Mouse (Mus musculus) ovary, postnatal 10 days (tissue): Measurements from ENCODE around the gene Fbxo41.
A peak's percentile ranks its signal among the peaks of the same experiment; 100 is the strongest.

ENCODE experiments used
- DNase-seq: peaks from one replicate; pipeline ENCODE4 v3.0.0; 2022; ENCODE audit warnings: low spot score

The Fbxo41 gene

GRCm38 (mm10) chr6:85502911-85503250 lies at the start of gene Fbxo41:
Fbxo41 (minus strand) TSS chr6:85502994.
- DNase-seq = no peak

- DNase-seq = no peak
Measured at GRCm38 (mm10) chr6:85547642-85548041, 44.8 kb upstream of the Fbxo41 start.

DNA sequence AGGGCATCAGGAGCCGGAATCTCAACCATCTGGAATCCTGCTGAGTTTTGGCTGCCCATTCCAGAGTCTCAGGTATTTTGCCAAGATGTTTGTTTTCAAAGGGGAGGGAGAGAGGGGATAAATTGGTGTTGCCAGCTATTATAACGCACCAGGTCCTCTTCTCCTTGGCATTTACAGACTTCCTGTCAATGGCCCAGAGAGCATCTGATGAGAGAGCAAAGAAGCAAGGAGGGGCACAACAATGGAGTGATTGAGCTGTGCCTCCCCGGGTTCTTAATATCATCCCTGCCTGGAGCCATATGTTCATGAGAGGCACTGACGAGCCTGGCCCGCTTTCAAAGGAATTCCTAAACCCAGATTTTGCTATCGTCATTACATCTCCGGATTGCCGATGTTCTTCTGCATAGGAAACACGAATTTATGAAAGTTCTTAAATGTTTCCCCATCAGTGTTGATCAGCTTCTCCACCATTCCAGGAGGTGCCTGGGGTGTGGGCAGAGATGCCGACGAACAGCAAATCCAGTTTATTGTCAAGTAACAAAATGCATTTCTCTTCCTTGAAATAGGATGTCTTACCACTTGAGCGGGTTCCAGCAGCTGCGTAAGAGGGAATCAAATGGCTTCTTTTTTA lies 41.6 kb upstream of the Fbxo41 start:
- no peak for DNase-seq

DNA sequence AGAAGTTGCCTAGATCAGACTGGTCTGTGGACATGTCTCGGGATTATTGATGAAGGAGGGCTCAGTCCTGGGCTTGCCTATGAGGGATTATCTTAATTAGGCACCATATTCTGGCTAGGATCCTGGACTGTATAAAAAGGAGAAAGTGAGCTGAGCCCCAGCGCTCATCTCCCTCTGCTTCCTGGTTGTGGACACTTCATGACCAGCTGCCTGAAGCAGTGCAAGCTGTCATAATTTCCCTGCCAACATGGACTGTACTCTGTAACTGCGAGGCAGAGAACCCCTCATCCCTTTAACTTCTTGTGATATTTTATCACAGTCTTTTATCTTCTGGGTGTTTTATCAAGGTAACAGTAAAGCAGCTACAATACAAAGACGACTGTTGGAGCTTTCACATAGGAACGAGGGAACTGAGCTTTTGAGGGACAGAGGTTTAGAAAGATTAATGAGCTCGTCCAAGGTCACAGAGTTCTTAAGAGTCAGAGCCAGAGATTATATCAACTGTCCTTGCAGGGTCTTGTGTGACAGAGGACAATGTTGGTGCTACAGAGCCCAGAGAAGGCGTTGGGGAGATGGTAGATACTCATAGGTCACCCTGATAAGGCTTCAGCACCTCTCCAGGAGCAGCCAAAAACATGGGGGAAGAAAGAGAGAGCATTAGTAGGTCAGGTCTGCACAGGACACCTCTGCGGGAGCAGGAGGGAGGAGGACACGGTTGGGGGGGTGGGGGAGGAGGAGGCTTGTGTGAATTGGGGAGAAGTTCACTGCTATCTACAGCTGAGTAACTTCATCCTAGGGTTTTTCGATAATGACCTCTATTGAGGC lies 40.8 kb upstream of the Fbxo41 start:
- DNase-seq = no peak

DNA sequence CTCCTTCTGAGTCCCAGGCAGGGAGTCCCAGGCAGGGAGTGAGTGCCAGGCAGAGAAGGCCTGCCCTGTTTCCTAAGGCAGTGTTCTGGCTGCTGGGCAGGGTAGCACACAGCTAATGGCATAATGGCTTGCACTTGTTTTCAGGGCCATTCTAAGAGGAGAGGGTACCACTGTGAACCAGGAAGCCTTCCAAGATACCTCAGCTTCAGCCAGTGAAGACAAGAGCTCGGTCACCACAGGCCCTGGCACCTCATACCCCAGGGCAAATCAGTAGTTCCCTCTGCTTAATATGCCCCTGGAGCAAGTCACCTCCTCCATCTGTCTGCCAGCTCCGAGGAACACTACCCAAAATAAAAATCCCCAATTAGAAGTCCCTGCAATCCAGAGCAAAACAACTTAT lies 20.0 kb upstream of the Fbxo41 start:
- DNase-seq = no peak

DNA sequence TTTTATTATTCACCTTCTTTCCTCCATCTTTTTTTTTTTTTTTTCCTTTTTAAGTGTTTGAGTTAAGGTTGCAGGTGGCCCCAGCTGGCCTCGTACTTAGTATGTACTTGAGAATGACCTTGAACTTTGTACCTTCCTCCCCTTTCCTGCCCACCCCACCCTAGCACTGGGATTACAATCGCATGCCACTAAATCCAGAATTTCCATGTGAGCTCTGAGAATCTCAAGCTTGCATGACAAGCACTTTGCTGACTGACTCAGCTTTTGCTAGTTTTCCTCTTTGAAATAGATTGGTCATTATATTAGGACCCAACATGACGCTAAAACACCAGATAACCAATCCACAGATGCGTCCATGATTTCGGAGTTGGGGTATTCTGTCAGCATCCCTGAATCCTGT lies 19.2 kb upstream of the Fbxo41 start:
- no peak for DNase-seq

GRCm38 (mm10) chr6:85518091-85518693 lies 15.4 kb upstream of the Fbxo41 start:
- no peak for DNase-seq

- DNase-seq = no peak
Measured at GRCm38 (mm10) chr6:85515941-85516340, 13.1 kb upstream of the Fbxo41 start.

DNA sequence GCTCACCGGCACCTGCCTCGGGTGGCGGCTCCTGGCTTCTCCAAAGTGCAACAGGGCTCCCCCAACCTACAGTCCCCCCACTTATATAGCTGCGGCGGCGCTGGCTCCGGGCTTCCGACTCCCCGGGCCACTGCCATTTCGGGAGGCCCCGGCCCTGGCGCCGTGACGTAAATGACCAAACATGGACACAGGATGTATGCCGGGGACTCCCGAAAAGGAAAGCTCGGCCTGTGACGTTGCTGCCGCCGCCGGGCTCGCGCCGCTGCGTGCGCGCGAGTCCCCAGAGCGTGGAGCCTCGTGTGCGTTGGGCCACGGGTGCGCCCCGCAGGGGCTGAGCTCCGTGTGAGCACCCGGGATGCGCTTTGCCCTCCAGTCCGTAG lies 10.7 kb upstream of the Fbxo41 start, which contains the start of gene Egr4:
TSS of gene Egr4 (minus strand) at position 59 of the 380 bp plus-strand sequence.
- no peak for DNase-seq

DNA sequence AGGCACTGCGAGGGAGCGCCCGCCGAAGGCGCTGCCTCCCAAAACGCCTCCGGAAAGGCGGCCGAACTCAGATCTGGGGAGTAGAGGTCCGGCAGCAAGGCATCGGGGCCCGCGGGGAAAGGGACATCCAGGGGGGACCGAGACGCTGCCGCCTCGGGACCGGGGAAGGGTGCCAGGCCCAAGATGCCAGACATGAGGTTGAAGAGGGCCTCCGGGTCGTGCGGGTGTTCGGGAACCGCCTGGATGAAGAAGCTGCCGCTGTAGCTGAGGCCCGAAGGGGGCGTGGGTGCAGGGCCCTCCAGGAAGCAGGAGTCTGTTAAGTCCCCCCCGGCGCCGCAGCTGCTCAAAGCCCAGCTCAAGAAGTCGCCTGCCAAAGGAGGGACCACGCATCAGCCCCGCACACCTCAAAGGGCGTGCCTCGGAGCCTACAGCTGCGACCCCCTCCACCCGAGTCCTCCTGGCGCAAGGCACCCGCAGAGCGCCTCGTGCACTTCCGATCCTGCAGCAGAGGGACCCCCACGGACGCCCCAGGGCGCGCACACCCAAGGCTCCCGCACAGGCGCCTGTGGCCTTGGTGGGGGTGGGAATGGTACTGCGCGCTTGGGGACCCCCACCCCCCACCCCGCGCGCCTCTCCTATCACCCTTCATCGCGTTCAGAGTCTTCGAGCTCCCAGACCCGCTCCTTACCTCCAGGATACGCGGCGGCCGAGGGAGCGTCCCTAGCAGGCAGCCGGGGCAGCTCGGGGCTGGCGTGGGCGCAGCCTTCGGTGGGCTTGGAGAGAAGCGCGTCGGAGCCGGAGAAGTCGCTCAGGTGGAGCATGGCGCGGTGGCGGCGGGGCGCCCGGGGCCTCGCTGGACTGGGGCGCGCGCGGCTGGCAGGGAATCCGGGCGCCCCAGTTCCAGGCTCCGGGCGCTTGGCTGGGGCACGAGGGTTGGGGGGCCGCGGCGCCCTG lies 10.1 kb upstream of the Fbxo41 start:
- DNase-seq = no peak

GRCm38 (mm10) chr6:85512056-85512440 lies 9.3 kb upstream of the Fbxo41 start:
- no peak for DNase-seq

DNA sequence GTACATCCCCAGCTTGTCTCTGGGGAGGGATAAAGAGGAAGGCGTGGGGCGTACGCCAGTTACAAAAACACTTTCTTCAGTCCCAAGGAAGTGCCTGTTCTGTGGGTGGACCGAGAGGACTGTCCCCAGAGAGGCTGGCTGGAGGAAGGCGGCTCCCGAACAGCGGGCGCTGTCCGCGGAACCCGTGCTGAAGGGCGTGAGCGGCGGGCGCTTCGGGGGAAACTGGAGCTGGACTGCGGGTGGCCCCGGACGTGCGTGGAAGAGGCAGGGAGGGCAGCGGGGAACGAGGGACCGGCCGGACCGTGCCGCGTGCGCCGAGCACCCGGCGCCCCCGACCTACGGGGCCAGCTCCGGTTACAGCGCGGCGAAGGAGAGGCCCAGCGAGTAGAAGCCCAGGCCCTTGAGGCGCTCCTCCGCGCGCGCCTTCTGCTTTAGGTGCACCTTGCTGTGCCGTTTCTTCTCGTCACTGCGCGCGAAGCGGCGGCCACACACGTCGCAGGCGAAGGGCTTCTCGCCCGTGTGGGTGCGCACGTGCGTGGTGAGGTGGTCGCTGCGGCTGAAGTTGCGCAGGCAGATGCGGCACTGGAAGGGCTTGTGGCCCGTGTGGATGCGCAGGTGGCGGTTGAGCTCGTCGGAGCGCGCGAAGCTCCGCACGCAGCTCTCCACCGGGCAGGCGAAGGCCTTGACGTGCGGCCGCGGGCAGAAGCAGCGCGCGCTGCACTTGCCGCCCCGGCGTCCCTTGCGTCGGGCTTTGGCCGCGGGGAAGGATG lies 8.7 kb upstream of the Fbxo41 start:
- DNase-seq = peak; percentile 33

DNA sequence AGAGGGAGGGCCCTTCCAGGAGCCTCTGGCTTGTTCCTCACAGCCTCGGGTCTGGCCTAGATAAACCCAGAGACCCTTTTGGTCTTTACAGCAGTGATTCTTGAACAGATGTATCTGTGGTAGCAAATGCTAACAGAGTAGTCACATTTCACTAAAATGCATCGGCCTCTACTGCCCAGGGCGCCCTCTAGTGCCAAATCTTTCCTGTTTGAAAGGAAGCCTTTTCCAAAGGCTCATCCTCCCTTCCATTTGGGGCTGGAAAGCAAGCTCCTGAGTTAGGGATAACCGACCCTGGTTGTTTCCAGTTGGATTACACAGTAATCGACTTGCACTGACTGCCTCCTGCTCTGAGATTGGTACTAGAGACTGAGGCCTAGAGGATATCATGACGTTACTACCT lies 7.7 kb upstream of the Fbxo41 start:
- DNase-seq = no peak

GRCm38 (mm10) chr6:85508602-85509001 lies 5.8 kb upstream of the Fbxo41 start:
- no peak for DNase-seq

DNA sequence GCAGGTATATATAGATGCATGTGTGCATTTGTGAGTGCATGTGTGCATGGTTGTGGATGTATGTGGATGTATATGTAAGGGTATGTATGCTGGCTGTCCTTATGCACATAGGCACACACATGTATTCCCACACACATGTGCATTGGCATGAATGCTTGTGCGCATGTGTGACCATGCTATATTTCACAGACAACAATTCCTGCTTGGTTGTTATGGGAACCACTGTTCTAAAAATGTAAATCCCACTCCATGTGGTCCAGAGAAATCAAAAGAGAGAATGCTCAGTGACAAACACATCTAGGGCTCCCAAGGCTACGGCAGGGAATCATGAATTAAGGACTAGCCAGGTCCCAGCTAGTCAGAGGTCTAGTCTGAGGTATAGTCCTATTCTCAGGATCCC lies 2.1 kb upstream of the Fbxo41 start:
- no peak for DNase-seq

DNA sequence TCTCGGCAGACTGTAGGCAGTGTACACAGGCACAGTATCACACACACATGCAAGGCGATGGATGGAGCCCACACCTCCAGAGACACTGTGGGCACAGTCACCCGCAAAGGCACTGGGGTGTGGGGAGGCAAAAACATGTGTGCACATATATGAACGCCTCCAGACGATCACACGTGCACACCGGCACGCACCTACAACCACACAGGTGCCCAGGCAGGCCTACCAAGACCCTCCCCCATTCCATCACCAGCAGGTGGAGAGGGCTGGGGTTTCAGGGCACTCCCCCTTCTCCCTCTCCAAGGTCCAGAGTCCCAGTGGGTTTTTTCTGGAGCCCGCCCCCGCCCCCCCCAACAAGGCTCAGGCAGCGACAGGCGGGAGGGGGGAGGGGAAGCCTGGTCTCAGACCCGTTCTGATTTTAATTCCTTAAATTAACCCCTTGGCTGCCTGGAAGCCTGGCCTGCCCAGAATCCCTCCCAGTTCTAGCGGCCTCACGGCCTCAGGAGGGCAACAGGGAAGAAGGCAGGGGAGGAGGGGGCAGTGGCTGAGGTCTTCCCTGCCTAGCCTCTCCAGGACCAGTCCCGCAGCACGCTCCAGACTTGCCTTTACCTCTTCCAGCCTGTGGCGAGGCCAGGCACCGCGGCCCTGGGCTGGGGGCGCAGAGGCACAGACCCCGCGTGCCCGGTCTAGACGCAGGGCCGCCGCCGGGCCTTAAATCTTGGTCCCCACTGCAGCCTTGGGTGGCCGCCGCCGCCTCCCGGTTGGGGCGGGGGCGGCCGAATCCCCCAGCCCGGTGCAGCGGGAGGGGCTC lies 487 bp downstream of the Fbxo41 start:
- no peak for DNase-seq

DNA sequence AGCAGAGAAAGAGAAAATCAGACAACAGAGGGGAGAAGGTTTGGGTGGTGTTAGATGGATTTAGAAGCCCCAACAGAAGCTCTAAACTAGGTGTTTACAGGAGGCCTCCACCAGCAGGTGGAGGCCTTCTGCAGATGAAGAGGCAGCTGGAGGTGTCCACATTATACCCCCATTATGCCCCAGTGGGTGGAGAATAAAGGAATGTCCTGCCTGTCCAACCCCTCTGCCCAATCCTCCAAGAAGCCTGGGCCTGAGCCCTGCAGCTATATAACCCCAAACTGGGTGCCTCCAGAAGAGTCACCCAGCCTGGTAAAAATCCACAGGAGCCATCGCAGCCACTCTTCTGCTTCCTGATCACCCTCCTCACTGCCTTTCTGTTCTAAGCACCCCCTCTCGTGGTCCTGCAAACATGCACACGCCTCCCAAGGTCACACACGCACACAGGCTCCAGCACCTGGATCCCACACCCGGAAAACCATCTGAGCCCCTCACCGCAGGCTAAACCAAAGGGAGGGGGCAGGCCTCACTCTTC lies 1.2 kb downstream of the Fbxo41 start:
- no peak for DNase-seq

DNA sequence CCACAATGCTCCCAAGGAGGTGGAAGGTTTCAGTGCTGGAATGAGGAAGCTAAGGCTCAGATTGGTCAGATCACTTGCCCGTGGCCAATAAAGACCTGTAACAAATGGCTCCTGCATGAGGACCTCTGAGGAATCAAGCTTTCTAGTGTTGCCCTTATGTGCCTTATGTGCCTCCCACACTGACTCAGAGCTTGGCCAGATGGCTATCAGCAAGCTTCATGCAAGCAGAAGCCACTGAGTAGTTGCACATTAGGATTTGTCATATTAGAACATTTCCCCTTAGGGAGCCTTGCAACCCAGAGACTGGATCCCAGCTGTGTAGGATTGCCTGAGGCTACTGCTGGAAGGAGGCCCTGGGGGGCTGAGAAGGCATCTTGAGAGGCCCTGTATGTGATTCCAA lies 2.4 kb downstream of the Fbxo41 start:
- no peak for DNase-seq

DNA sequence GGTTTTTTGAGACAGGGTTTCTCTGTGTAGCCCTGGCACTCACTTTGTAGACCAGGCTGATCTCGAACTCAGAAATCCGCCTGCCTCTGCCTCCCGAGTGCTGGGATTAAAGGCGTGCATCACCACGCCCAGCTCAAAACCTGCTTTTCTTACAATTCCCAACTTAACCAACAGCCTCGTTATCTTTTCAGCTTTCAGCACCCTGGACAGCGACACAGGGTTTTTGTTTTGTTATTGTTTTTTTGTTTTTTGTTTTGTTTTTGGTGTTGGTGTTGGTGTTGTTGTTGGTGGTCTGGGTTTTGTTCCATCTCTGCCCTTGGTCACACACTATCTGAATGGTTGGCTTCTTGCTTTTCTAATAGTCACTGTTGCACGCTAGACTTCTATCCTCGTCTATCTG lies 4.6 kb downstream of the Fbxo41 start:
- no peak for DNase-seq

- DNase-seq = no peak
Measured at GRCm38 (mm10) chr6:85496976-85497375, 5.8 kb downstream of the Fbxo41 start.
